Mouse (Mus musculus) hindbrain, embryonic 16.5 days (tissue): ENCODE measurements around the gene Slc46a1. TPM values are rescaled to one million over a fixed set of nuclear protein-coding genes. Genes with fewer than 3 reads are reported as not detected.

Experiments used
- ATAC-seq: fragments of 200-750 bp; cut with Nextera tagmentation; 2 replicates; pipeline ENCODE4 v1.8.0; 2017; ENCODE audit warnings: moderate TSS enrichment, moderate library complexity
- H3K27ac ChIP-seq: fragments of 300-500 bp; sonication (generic); 2 replicates; pipeline ENCODE4 v1.5.1; 2014; ENCODE audit warnings: low read depth, mild to moderate bottlenecking, control low read depth, low read length, moderate library complexity
- H3K27me3 ChIP-seq: fragments of 300-500 bp; sonication (generic); replicated peaks from 2 replicates; pipeline ENCODE4 v1.6.1; 2014; ENCODE audit warnings: low read length; ENCODE audit not compliant: control insufficient read depth, insufficient read depth
- H3K36me3 ChIP-seq: fragments of 300-500 bp; sonication (generic); 2 replicates; pipeline ENCODE4 v1.6.1; 2014; ENCODE audit warnings: mild to moderate bottlenecking, low read length, moderate library complexity, mixed read lengths; ENCODE audit not compliant: control insufficient read depth, insufficient read depth
- H3K4me1 ChIP-seq: fragments of 300-500 bp; sonication (generic); 2 replicates; pipeline ENCODE4 v1.6.1; 2014; ENCODE audit warnings: low read depth, low read length; ENCODE audit not compliant: control insufficient read depth, insufficient read depth
- H3K4me2 ChIP-seq: fragments of 300-500 bp; sonication (generic); 2 replicates; pipeline ENCODE4 v1.6.1; 2014; ENCODE audit warnings: mild to moderate bottlenecking, low read length, control low read depth, moderate library complexity
- H3K4me3 ChIP-seq: fragments of 300-500 bp; sonication (generic); 2 replicates; pipeline ENCODE4 v1.5.1; 2014; ENCODE audit warnings: mild to moderate bottlenecking, low read length, control low read depth, moderate library complexity
- H3K9ac ChIP-seq: fragments of 300-500 bp; sonication (generic); 2 replicates; pipeline ENCODE4 v1.6.1; 2014; ENCODE audit warnings: low read depth, mild to moderate bottlenecking, control low read depth, low read length, moderate library complexity
- H3K9me3 ChIP-seq: fragments of 300-500 bp; sonication (generic); 2 replicates; pipeline ENCODE4 v1.6.1; 2014; ENCODE audit warnings: mild to moderate bottlenecking, low read length, moderate library complexity; ENCODE audit not compliant: control insufficient read depth
- WGBS: fragments of 180-500 bp; shearing (Covaris S2); extraction: QIAGEN DNeasy Blood & Tissue Kit; methylation state at CpG from one replicate; pipeline ENCODE4 v1.1.7; 2014; 5-methylcytosine and 5-hydroxymethylcytosine counted together
- polyA plus RNA-seq: library from polyadenylated mRNA; unstranded; fragments of >200 nt; fragmentation: Nextera tagmentation; extraction: Ambion mirVana; gene quantifications from 2 replicates; pipeline ENCODE4 v1.2.1, GENCODE M21; 2015

Gene Slc46a1
- 27.8 and 31.1 TPM in 2 replicates for polyA plus RNA-seq

DNA sequence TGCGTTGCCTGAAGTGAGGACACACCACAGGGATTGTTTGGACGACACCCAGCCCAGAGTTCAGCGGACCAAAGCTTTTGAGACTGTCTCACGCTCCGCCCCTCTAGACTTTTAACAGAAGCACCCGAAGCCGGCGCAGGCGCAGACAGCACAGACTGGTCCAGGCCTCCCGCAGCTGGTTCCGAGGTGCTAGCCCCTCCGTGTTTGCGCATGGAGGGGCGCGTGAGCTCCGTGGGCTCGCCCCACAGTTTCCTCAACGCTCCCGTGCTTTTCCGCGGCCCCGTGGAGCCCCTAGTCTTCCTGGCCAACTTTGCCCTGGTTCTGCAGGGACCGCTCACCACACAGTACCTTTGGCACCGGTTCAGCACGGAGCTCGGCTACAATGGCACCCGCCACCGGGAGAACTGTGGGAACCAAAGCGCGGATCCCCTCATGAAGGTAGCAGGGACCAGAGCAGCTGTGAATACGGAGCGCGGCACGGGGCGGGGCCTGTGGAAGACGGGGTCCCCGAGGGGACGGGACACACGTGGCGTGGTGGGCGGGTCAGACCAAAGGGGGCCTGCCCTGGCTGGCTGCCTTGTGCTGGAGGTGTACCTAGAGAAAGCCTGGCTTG lies at the start of gene Slc46a1:
Slc46a1 (plus strand) TSS at position 130 of the 613 bp plus-strand sequence.
- Histone ChIP-seq H3K27ac (peak within 1 kb of the TSS; percentile 89), H3K4me3 (peak within 1 kb of the TSS; percentile 74), H3K4me2 (peak within 1 kb of the TSS; percentile 86), H3K36me3 (no peaks in the 10 kb centered on the region), H3K9ac (peak within 1 kb of the TSS; percentile 87), H3K27me3 (no peaks in the 10 kb centered on the region), H3K4me1 (peaks cover 16% of the 10 kb centered on the region), H3K9me3 (no peaks in the 10 kb centered on the region)
- under 1% methylated on average over 41 of the region's 41 CpGs for WGBS
- ATAC-seq = peak; percentile 91

DNA sequence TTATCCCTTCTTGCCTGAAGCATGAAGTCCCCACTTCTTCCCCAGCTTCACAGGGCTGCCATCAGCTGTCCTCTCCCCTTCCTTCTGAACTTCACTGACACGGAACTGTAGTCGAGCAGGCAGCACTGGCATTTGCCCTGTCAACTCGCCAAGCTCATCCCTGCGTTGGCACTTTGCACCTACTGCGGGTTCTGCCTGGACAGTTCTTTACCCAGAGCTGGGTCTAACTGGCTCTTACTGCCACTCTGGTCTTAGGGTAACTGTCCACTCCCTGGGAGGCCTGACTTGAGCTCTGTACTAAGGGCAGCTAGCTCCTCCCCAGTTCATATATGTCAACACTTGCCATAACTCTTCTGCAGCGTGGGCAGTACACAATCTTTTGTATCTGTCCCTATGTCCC lies 48.6 kb upstream of the Slc46a1 start:
- Histone ChIP-seq H3K4me3 (no peak overlapping the region), H3K36me3 (no peaks in the 10 kb centered on the region), H3K27ac (no peak overlapping the region), H3K4me2 (no peak overlapping the region), H3K27me3 (no peaks in the 10 kb centered on the region), H3K4me1 (no peaks in the 10 kb centered on the region), H3K9me3 (no peaks in the 10 kb centered on the region), H3K9ac (no peak overlapping the region)
- ATAC-seq = no peak
- 84% methylated on average over 6 of the region's 6 CpGs for WGBS

DNA sequence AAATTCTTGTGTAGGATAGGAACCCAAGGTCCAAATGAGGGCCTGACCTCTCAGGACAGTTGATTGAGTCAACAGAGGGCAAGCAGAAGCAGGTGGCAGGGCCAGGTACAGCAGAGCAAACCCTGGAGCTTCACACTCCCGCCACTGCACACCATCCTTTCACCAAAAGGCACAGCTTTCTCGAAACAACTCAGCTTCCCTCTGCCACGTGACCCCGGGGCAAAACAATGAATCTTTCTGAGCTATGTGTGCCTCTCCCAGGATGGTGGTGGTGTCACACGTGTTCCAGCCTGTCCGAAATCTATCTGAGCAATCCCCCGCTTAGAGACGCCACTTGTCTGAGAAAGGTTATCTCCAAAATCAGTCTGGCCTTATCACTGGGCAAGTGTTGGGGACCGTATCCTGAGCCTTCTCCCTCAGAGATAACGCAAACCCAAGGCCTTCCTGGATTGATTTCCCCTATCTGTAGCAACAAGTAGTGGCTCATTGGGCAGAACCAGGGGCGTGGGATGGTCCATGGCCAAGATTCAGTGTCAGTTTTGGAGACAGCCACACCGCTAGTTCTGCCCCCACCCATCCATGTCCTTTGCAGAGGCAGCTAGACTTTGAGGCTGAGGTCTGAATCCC lies 45.1 kb upstream of the Slc46a1 start:
- Histone ChIP-seq H3K9ac (no peak overlapping the region), H3K9me3 (no peaks in the 10 kb centered on the region), H3K4me1 (no peaks in the 10 kb centered on the region), H3K36me3 (no peaks in the 10 kb centered on the region), H3K4me3 (no peak overlapping the region), H3K27ac (no peak overlapping the region), H3K27me3 (no peaks in the 10 kb centered on the region), H3K4me2 (no peak overlapping the region)
- 83% methylated on average over 12 of the region's 12 CpGs for WGBS
- no peak for ATAC-seq

DNA sequence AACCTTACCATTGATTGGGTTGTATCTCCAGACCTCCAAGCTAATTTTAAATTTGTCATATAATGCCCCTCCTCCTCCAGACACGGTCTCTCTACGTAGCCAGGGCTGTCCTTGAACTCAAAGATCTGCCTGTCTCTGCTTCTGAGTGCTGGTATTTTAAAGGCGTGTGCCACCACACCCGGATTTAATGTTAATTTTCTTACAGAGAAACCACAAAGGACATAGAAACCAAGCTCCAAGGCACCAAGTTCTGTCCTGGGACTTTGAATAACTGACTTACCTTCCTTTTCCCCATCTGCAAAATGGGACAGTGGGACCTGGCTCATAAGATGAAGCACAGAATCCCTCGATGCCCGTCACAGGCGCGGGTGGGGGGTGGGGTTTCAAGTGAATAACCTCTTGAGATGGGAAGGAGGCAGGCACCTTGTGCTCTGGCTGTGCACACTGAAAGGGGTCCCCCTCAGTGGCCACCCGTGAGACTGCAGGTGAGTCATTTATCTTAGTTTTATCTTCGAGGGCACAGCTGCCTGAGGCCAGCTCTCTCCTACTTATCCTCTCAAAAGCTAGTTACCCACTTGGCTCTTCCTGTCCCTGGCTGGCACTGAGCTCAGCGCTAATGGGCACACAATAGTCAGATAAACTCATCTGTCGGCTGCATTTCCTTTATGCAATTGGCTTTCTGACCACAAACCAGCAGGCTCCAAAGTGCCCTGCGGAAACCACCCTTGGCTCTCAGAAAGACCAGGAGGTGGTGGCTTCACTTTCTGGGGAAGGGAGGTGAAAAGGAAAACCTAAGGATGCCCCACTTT lies 44.1 kb upstream of the Slc46a1 start:
- 69% methylated on average over 13 of the region's 13 CpGs for WGBS
- no peak overlapping the region for H3K9ac ChIP-seq
- H3K9me3 ChIP-seq = no peaks in the 10 kb centered on the region

DNA sequence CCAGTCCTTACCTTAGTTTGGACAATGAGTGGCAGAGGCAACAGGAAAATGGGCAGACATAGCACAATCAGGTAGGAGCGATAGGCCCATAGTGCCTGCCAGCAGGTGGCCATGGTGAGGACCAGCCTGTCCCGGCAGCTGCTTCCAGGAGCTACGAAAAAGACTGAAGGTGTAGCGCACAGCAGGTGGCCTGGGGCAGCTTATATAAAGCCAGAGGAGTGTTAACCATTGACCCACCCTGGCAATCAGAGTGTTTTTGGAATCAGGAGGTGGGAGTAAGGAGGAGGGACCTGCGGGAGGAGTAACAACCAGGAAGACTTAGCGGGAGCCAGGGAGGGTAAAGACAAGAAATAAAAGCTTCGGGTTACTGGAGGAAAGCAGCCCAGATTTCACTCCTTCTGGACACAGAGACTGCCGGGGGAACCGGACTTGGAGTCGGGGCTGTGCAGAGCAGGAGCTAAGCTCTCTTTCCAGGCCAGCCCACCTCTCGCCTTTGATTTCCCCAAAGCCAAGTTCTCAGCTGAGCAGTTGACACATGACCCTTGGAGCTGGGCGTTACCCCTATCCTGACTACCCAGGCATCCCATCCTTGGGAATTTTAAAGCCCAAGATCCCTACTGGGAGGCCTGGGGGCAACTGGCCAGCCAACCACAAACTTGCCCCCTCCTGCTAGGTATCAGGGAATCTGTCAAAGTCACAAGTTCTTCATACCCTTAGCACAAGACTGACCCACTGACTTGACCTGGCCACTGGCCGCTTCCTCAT lies 43.3 kb upstream of the Slc46a1 start, which contains the start of gene Slc13a2:
Slc13a2 (minus strand) TSS at position 163 of the 765 bp plus-strand sequence.
- 31% methylated on average over 13 of the region's 13 CpGs for WGBS
- H3K4me3 ChIP-seq = no peak within 1 kb of the TSS
- no peaks in the 10 kb centered on the region for H3K4me1 ChIP-seq
- no peaks in the 10 kb centered on the region for H3K27me3 ChIP-seq
- ATAC-seq = no peak
- no peak within 1 kb of the TSS for H3K9ac ChIP-seq
- no peak within 1 kb of the TSS for H3K4me2 ChIP-seq
- H3K36me3 ChIP-seq = no peaks in the 10 kb centered on the region
- no peak within 1 kb of the TSS for H3K27ac ChIP-seq
- no peaks in the 10 kb centered on the region for H3K9me3 ChIP-seq

More for the DNA sequence above, 44.1 kb upstream of the Slc46a1 start:
- ATAC-seq = no peak
- H3K4me3 ChIP-seq = no peak overlapping the region
- no peaks in the 10 kb centered on the region for H3K27me3 ChIP-seq
- H3K36me3 ChIP-seq = no peaks in the 10 kb centered on the region
- no peaks in the 10 kb centered on the region for H3K4me1 ChIP-seq
- no peak overlapping the region for H3K27ac ChIP-seq
- H3K4me2 ChIP-seq = no peak overlapping the region

DNA sequence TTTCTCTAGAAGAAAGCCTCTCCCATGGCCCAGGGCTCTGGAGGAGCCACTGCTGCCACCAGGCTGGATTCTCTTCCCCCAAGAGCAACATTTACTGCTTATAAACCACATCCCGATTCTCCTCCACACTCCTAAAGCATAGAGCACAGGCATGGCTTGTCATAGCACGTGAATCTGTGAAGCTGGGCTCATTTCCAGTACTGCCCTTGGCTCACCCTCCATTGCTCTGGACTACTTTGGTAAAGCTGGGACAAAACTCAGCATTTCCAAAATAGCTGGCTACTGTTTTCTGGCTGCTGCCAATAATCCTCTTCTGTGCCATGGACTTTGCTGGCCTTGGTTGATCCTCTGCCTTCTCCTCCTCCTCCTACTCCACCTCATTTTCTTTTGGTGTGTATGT lies 41.1 kb upstream of the Slc46a1 start:
- 60% methylated on average over 2 of the region's 2 CpGs for WGBS
- no peak overlapping the region for H3K4me2 ChIP-seq
- no peak overlapping the region for H3K27ac ChIP-seq
- H3K9me3 ChIP-seq = no peaks in the 10 kb centered on the region
- no peak overlapping the region for H3K4me3 ChIP-seq
- no peaks in the 10 kb centered on the region for H3K27me3 ChIP-seq
- no peak overlapping the region for H3K9ac ChIP-seq
- H3K4me1 ChIP-seq = no peaks in the 10 kb centered on the region
- no peak for ATAC-seq
- no peaks in the 10 kb centered on the region for H3K36me3 ChIP-seq

DNA sequence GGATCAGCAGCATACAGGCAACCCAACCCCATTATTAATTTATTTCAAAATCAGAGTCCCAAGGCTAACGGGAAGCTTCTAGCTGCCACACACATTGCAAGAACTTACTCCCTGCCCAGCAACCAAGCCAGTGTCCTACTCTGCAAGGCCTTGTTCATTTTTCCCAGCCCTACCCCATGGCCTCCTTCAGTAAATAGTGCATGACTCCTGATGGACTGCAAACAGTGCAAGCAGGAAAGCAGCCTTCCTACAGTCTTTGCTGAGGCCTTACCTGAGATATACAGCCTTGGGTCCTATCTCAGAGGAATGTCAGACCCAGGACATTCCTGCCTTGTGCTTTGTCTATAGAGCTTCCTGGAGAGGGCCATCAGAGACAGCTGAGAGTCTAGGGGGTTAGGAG lies 39.9 kb upstream of the Slc46a1 start:
- no peak overlapping the region for H3K27ac ChIP-seq
- H3K4me2 ChIP-seq = no peak overlapping the region
- H3K4me1 ChIP-seq = no peaks in the 10 kb centered on the region
- H3K9me3 ChIP-seq = no peaks in the 10 kb centered on the region
- H3K27me3 ChIP-seq = no peaks in the 10 kb centered on the region
- no peak overlapping the region for H3K4me3 ChIP-seq
- no peak for ATAC-seq
- WGBS = 92% methylated on average over 1 of the region's 1 CpGs
- H3K36me3 ChIP-seq = no peaks in the 10 kb centered on the region
- H3K9ac ChIP-seq = no peak overlapping the region

DNA sequence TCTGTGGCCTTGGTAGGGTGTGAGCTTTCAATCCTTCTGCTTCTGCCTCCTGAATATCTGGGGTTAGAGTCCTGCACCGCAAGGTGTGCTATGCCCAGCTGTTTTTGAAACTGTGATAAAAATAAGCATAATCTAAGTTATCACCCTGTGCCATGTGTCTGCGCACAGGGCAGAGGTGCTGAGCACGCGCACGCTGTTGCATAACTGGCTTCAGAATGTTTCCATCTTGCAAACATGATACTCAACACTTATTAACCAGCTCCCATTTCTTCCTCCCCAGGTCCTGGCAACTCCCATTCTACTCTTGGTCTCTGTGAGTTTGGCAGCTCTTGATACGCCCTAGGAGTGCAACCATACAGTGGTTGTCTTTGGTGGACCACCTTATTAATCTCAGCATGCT lies 37.8 kb upstream of the Slc46a1 start:
- 92% methylated on average over 6 of the region's 6 CpGs for WGBS
- H3K4me3 ChIP-seq = no peak overlapping the region
- H3K27ac ChIP-seq = no peak overlapping the region
- no peak for ATAC-seq
- H3K36me3 ChIP-seq = no peaks in the 10 kb centered on the region
- H3K4me1 ChIP-seq = no peaks in the 10 kb centered on the region
- no peak overlapping the region for H3K4me2 ChIP-seq
- no peaks in the 10 kb centered on the region for H3K9me3 ChIP-seq
- no peaks in the 10 kb centered on the region for H3K27me3 ChIP-seq
- no peak overlapping the region for H3K9ac ChIP-seq
